Mouse (Mus musculus): ENCODE measurements at regions not wholly inside any gene's neighbourhood (a gene's known extent, or its start where the extent isn't known, plus 50 kb on each side); places are given as distances from the start of the nearest gene placed in this dataset.
A peak's percentile ranks its signal among the peaks of the same experiment; 100 is the strongest.

- no peak for TF ChIP-seq CHD2 (IDR thresholded peaks at IDR 0.05; ENCODE audit: low read depth, low read length)
- peak; percentile 94 for TF ChIP-seq ZNF384 (IDR thresholded peaks at IDR 0.05; ENCODE audit: low read depth, low read length)
- TF ChIP-seq ZC3H11A (IDR thresholded peaks at IDR 0.05; ENCODE audit: borderline replicate concordance, low read depth, low read length), result no peak
- TF ChIP-seq MAFK (IDR thresholded peaks at IDR 0.05; ENCODE audit: insufficient read depth, low read depth, low read length), result no peak
- no peak for TF ChIP-seq HCFC1 (IDR thresholded peaks at IDR 0.05; ENCODE audit: borderline replicate concordance, insufficient read depth, low read length)
These were observed 84.8 kb upstream of the Hsd17b12 start for GRCm38 (mm10) chr2:94242406-94243052.
